Mouse (Mus musculus) limb, embryonic 14.5 days (tissue): Measurements from ENCODE around the gene Casp9. TPM values are rescaled to one million over a fixed set of nuclear protein-coding genes. Genes with fewer than 3 reads are reported as not detected.
"Not testable (repeated sequence)": the region's sequence is repeated elsewhere in the genome, so short reads cannot be mapped to it uniquely, and the experiment has no call there.

Experiments used
- ATAC-seq: fragments of 200-750 bp; cut with Nextera tagmentation; 2 replicates; pipeline ENCODE4 v1.8.0; 2017; ENCODE audit warnings: low read depth, moderate number of reproducible peaks, moderate TSS enrichment; ENCODE audit not compliant: low FRiP score
- DNase-seq: peaks from one replicate; pipeline ENCODE4 v3.0.0-alpha.2; 2015; ENCODE audit warnings: low spot score
- H3K27ac ChIP-seq: fragments of 300-500 bp; sonication (generic); replicated peaks from 2 replicates; pipeline ENCODE4 v1.5.1; 2014; ENCODE audit warnings: low read depth, mild to moderate bottlenecking, low read length, moderate library complexity, mixed read lengths
- H3K27me3 ChIP-seq: fragments of 300-500 bp; sonication (generic); 2 replicates; pipeline ENCODE4 v1.6.1; 2014; ENCODE audit warnings: low read length, mixed read lengths; ENCODE audit not compliant: control insufficient read depth, insufficient read depth
- H3K36me3 ChIP-seq: fragments of 300-500 bp; sonication (generic); 2 replicates; pipeline ENCODE4 v1.6.1; 2014; ENCODE audit warnings: mild to moderate bottlenecking, low read length, moderate library complexity, mixed read lengths; ENCODE audit not compliant: control insufficient read depth, insufficient read depth
- H3K4me1 ChIP-seq: fragments of 300-500 bp; sonication (generic); 2 replicates; pipeline ENCODE4 v1.6.1; 2014; ENCODE audit warnings: antibody characterized with exemption, low read length, mixed read lengths; ENCODE audit not compliant: control insufficient read depth, insufficient read depth
- H3K4me2 ChIP-seq: fragments of 300-500 bp; sonication (generic); replicated peaks from 2 replicates; pipeline ENCODE4 v1.6.1; 2014; ENCODE audit warnings: low read depth, mild to moderate bottlenecking, low read length, moderate library complexity; ENCODE audit not compliant: severe bottlenecking
- H3K4me3 ChIP-seq: fragments of 300-500 bp; sonication (generic); replicated peaks from 2 replicates; pipeline ENCODE4 v1.5.1; 2014; ENCODE audit warnings: low read length
- H3K9ac ChIP-seq: fragments of 300-500 bp; sonication (generic); 2 replicates; pipeline ENCODE4 v1.6.1; 2014; ENCODE audit warnings: mild to moderate bottlenecking, low read depth, low read length, moderate library complexity; ENCODE audit not compliant: severe bottlenecking
- H3K9me3 ChIP-seq: fragments of 300-500 bp; sonication (generic); 2 replicates; pipeline ENCODE4 v1.6.1; 2016; ENCODE audit warnings: low read length; ENCODE audit not compliant: control insufficient read depth
- POLR2A ChIP-seq: fragments of 200-500 bp; IDR thresholded peaks from 2 replicates; pipeline ENCODE4 v1.8.0; 2012; ENCODE audit warnings: inconsistent platforms, mild to moderate bottlenecking, moderate library complexity, borderline replicate concordance; ENCODE audit not compliant: insufficient read depth, insufficient read length; ENCODE audit errors: extremely low read depth
- WGBS: fragments of 180-500 bp; shearing (Covaris S2); extraction: QIAGEN DNeasy Blood & Tissue Kit; methylation state at CpG from one replicate; pipeline ENCODE4 v1.1.7; 2014; 5-methylcytosine and 5-hydroxymethylcytosine counted together
- polyA plus RNA-seq, 2 experiments: library from polyadenylated mRNA; depleted of rRNA in 1 of 2; stranded (reverse) in 1 of 2; unstranded in 1 of 2; fragments of >200 nt; fragmentation: Nextera tagmentation in 1 of 2; extraction: Ambion mirVana in 1 of 2; gene quantifications; 2 replicates each; pipeline versions ENCODE4 v1.2.1 to v1.2.3; 2012 to 2014

Gene Casp9
- polyA plus RNA-seq, 2 experiments = 11.2 to 20.4 TPM

- peak; percentile 69 for DNase-seq
- H3K27me3 ChIP-seq = no peaks in the 10 kb centered on the region
- peak overlapping the region; percentile 5; the same call in 1 of the 2 replicates for H3K4me3 ChIP-seq
- 35% methylated on average over 19 of the region's 19 CpGs for WGBS
- H3K4me1 ChIP-seq = peaks cover 21% of the 10 kb centered on the region
- H3K4me2 ChIP-seq = peak overlapping the region; percentile 26; the same call in 1 of the 2 replicates
- peaks cover 87% of the 10 kb centered on the region for H3K36me3 ChIP-seq
- no peak for TF ChIP-seq POLR2A
- H3K9ac ChIP-seq = no peak overlapping the region
- H3K9me3 ChIP-seq = no peaks in the 10 kb centered on the region
- peak; percentile 71 for ATAC-seq
- H3K27ac ChIP-seq = peak overlapping the region; percentile 80
Observed at GRCm38 (mm10) chr4:141766668-141767352, 26.6 kb upstream of the Casp9 start.

GRCm38 (mm10) chr4:141767353-141768036 is 25.9 kb upstream of the Casp9 start:
- H3K27me3 ChIP-seq = no peaks in the 10 kb centered on the region
- 70% methylated on average over 19 of the region's 19 CpGs for WGBS
- peak; percentile 43 for DNase-seq
- H3K27ac ChIP-seq = peak overlapping the region; percentile 80
- peaks cover 21% of the 10 kb centered on the region for H3K4me1 ChIP-seq
- H3K4me3 ChIP-seq = no peak overlapping the region
- TF ChIP-seq POLR2A = no peak
- H3K9me3 ChIP-seq = no peaks in the 10 kb centered on the region
- ATAC-seq = peak; percentile 32
- no peak overlapping the region for H3K9ac ChIP-seq
- H3K36me3 ChIP-seq = peaks cover 87% of the 10 kb centered on the region
- peak overlapping the region; percentile 26; the same call in 1 of the 2 replicates for H3K4me2 ChIP-seq

GRCm38 (mm10) chr4:141769501-141770160 is 23.8 kb upstream of the Casp9 start:
- no peak for TF ChIP-seq POLR2A
- WGBS = 90% methylated on average over 8 of the region's 8 CpGs
- H3K4me2 ChIP-seq = no peak overlapping the region
- peaks cover 21% of the 10 kb centered on the region for H3K4me1 ChIP-seq
- no peak overlapping the region for H3K27ac ChIP-seq
- peaks cover 86% of the 10 kb centered on the region for H3K36me3 ChIP-seq
- no peak for ATAC-seq
- H3K27me3 ChIP-seq = no peaks in the 10 kb centered on the region
- no peak overlapping the region for H3K4me3 ChIP-seq
- no peak overlapping the region for H3K9ac ChIP-seq
- H3K9me3 ChIP-seq = no peaks in the 10 kb centered on the region
- DNase-seq = no peak

GRCm38 (mm10) chr4:141771823-141772222 is 21.6 kb upstream of the Casp9 start:
- WGBS = 87% methylated on average over 8 of the region's 8 CpGs

GRCm38 (mm10) chr4:141773019-141773418 is 20.4 kb upstream of the Casp9 start:
- not testable (repeated sequence) for H3K27ac ChIP-seq, H3K4me3 ChIP-seq, H3K9me3 ChIP-seq, H3K9ac ChIP-seq, ATAC-seq, DNase-seq, H3K4me2 ChIP-seq, H3K4me1 ChIP-seq, H3K27me3 ChIP-seq
- 86% methylated on average over 4 of the region's 4 CpGs for WGBS
- peaks cover 92% of the 10 kb centered on the region for H3K36me3 ChIP-seq

More at GRCm38 (mm10) chr4:141771823-141772222, 21.6 kb upstream of the Casp9 start:
- Histone ChIP-seq H3K36me3 (peaks cover 95% of the 10 kb centered on the region), H3K4me2 (no peak overlapping the region), H3K9me3 (no peaks in the 10 kb centered on the region), H3K27ac (no peak overlapping the region), H3K27me3 (no peaks in the 10 kb centered on the region), H3K4me1 (peaks cover 12% of the 10 kb centered on the region), H3K9ac (no peak overlapping the region), H3K4me3 (no peak overlapping the region)
- TF ChIP-seq POLR2A = no peak
- no peak for ATAC-seq
- no peak for DNase-seq
